Mouse (Mus musculus) cerebellum, adult 2 months (tissue): ENCODE data around the gene Cabcoco1.

Experiments used
- CTCF ChIP-seq: fragments of 200-500 bp; IDR thresholded peaks from 2 replicates; pipeline ENCODE4 v1.5.1; 2011; ENCODE audit warnings: low read depth, mild to moderate bottlenecking, control low read depth, low read length, moderate library complexity, borderline replicate concordance; ENCODE audit not compliant: insufficient read depth
- POLR2A ChIP-seq: fragments of 200-500 bp; IDR thresholded peaks from 2 replicates; pipeline ENCODE4 v1.6.1; 2011; ENCODE audit warnings: low read length, control low read depth, borderline replicate concordance; ENCODE audit not compliant: insufficient read depth

DNA sequence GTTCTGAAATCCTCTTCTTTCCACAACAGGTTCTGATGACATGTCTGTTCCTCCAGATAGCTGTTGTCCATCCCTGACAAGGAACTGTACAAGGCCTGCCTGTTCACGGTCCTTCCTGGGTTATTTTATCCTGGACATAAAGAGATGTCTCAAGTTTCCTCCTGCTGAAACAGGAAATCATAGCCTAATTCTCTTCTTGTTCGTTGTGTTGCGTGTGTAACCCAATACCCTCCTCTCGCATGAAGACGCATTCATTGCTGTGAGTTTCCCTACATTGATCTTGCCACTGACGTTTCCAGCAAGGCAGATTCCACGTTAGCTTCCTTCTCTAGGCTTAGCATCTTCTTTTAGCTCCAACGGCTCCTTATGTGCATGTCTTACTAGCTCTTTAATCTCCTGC, 12.7 kb downstream of the Cabcoco1 start:
- no peak for TF ChIP-seq CTCF
- no peak for TF ChIP-seq POLR2A
